Mouse (Mus musculus): ENCODE data around the gene Dhx30.

DNA sequence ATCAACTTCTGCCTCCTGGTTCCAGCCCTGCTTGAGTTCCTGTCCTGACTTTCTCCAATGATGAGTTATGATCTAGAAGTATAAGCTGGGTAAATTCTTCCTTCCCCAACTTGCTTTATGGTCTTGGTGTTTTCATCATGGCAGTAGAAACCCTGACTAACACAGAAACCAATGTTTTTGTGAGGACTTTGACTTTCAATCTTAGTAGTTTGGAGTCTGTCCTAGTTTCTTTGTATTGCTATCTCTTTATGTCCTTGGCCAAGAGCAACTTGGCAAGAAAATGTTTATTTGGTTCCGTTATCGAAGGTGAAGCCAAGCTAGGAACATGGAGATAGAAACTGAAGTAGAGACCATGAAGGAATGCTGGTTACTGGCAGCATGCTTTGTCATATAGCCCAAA, 45.4 kb upstream of the Dhx30 start:
- no peak for TF ChIP-seq CTCF (IDR thresholded peaks at IDR 0.05; ENCODE audit: low read depth, low read length)
- no peak for TF ChIP-seq GATA2 (IDR thresholded peaks at IDR 0.05; ENCODE audit: borderline replicate concordance, low read depth, low read length)
- no peak for TF ChIP-seq POLR2AphosphoS5 (IDR thresholded peaks at IDR 0.05; ENCODE audit: insufficient replicate concordance, low read depth, low read length)
- TF ChIP-seq TAL1 (conservative IDR thresholded peaks at IDR 0.05; ENCODE audit: low read depth, low read length) = no peak

Measured in G1E (cell line).